Comparison of ENCODE assay signal across 9 mouse cellular contexts in genomic region chr4:131270192-131270591, GRCm38 (mm10).
DNase-seq lines count a peak whose midpoint lies in the region; ATAC-seq and TF ChIP-seq lines count a peak whose summit lies in the region.
"Had no signal": no experiment of that assay in that cellular context is flagged by ENCODE, and none has a peak within 500 bp of the region (broad histone marks: within the 10 kb centered on the region; RNA-seq: fewer than 3 reads in every experiment).

No protein-coding gene starts in this region.

- H3K36me3 ChIP-seq in testis, adult 2 months (ENCODE audit: control insufficient read depth, insufficient read depth, low read length): no peaks in the 10 kb centered on the region
- H3K36me3 ChIP-seq in hindbrain, embryonic 14.5 days (replicated peaks; ENCODE audit: control insufficient read depth, insufficient read depth): no peaks in the 10 kb centered on the region
- H3K36me3 ChIP-seq in midbrain, postnatal 0 days (ENCODE audit: insufficient read depth, low read length): no peaks in the 10 kb centered on the region
- H3K36me3 ChIP-seq: hindbrain, embryonic 15.5 days had no signal

- H3K4me2 ChIP-seq in hindbrain, embryonic 14.5 days (replicated peaks): no peak overlapping the region
- no peak overlapping the region for H3K4me2 ChIP-seq in midbrain, postnatal 0 days (ENCODE audit: low read depth, low read length, poor library complexity, severe bottlenecking)
- H3K4me2 ChIP-seq: hindbrain, embryonic 15.5 days had no signal

- TF ChIP-seq CTCF in testis, adult 2 months (IDR thresholded peaks at IDR 0.05; ENCODE audit: control insufficient read depth, insufficient read depth, insufficient replicate concordance, low read depth, low read length): peak; percentile 56; the same call in 1 of the 2 replicates
- TF ChIP-seq CTCF in midbrain, postnatal 0 days (IDR thresholded peaks at IDR 0.05): peak; percentile 73

- no peak overlapping the region for H3K4me3 ChIP-seq in testis, adult 2 months (ENCODE audit: control insufficient read depth, low read depth, low read length)
- no peak overlapping the region for H3K4me3 ChIP-seq in hindbrain, embryonic 14.5 days (replicated peaks; ENCODE audit: low read length)
- no peak overlapping the region for H3K4me3 ChIP-seq in midbrain, postnatal 0 days (ENCODE audit: low read depth, low read length)
- H3K4me3 ChIP-seq: hindbrain, embryonic 15.5 days had no signal

- 21% methylated on average over 7 of the region's 7 CpGs for WGBS in hindbrain, embryonic 14.5 days
- WGBS in midbrain, postnatal 0 days: 25% methylated on average over 7 of the region's 7 CpGs

- peak; percentile 59; the same call in 1 of the 2 replicates for ATAC-seq in hindbrain, embryonic 14.5 days (ENCODE audit: low FRiP score)
- ATAC-seq in midbrain, postnatal 0 days (ENCODE audit: low FRiP score): no peak

- no peaks in the 10 kb centered on the region for H3K9me3 ChIP-seq in hindbrain, embryonic 14.5 days (ENCODE audit: control insufficient read depth, low read length)
- H3K9me3 ChIP-seq in midbrain, postnatal 0 days (ENCODE audit: low read length): no peaks in the 10 kb centered on the region
- H3K9me3 ChIP-seq: hindbrain, embryonic 15.5 days had no signal

- peaks cover 9% of the 10 kb centered on the region for H3K4me1 ChIP-seq in testis, adult 2 months (ENCODE audit: control insufficient read depth, insufficient read depth, low read length)
- H3K4me1 ChIP-seq in hindbrain, embryonic 14.5 days (replicated peaks; ENCODE audit: control insufficient read depth, insufficient read depth, low read length): no peaks in the 10 kb centered on the region; the same call in 1 of the 2 replicates
- H3K4me1 ChIP-seq in midbrain, postnatal 0 days (ENCODE audit: insufficient read depth, low read length): no peaks in the 10 kb centered on the region

- no peak for TF ChIP-seq POLR2A in testis, adult 2 months (IDR thresholded peaks at IDR 0.05; ENCODE audit: control insufficient read depth, low read depth, low read length)

- no peak overlapping the region for H3K9ac ChIP-seq in hindbrain, embryonic 14.5 days
- no peak overlapping the region for H3K9ac ChIP-seq in midbrain, postnatal 0 days (replicated peaks; ENCODE audit: low read length, poor library complexity, severe bottlenecking)
- H3K9ac ChIP-seq: hindbrain, embryonic 15.5 days had no signal

- H3K27ac ChIP-seq in testis, adult 2 months (ENCODE audit: control insufficient read depth, insufficient read depth, low read depth, low read length): no peak overlapping the region
- no peak overlapping the region for H3K27ac ChIP-seq in hindbrain, embryonic 14.5 days
- H3K27ac ChIP-seq in midbrain, postnatal 0 days (ENCODE audit: low read depth, low read length): no peak overlapping the region
- H3K27ac ChIP-seq: hindbrain, embryonic 15.5 days had no signal

- peak; percentile 14 to 39 for DNase-seq in heart, postnatal 14 days
- no peak for DNase-seq in heart, adult 8-10 months (ENCODE audit: low spot score)
- DNase-seq in testis, postnatal 14 days (ENCODE audit: low spot score): no peak
- DNase-seq in hindbrain, embryonic 14.5 days (ENCODE audit: low spot score): peak; percentile 52
- DNase-seq in midbrain, postnatal 0 days (ENCODE audit: low spot score): peak; percentile 47
- DNase-seq in urinary bladder, adult 2 months (ENCODE audit: low spot score): no peak
- no peak for DNase-seq in spleen, postnatal 14 days (ENCODE audit: low spot score in 2 of 2)

- intact Hi-C loops in heart, postnatal 14 days (cut with DNase I): no loop called here

- no peaks in the 10 kb centered on the region for H3K27me3 ChIP-seq in testis, adult 2 months (ENCODE audit: control insufficient read depth, insufficient read depth, low read length)
- H3K27me3 ChIP-seq in hindbrain, embryonic 14.5 days (ENCODE audit: control insufficient read depth, insufficient read depth, low read length): no peaks in the 10 kb centered on the region
- H3K27me3 ChIP-seq in midbrain, postnatal 0 days (ENCODE audit: insufficient read depth, low read length): no peaks in the 10 kb centered on the region

Comparison
In these comparisons a context has a peak if more than half of its experiments do, and no peak if none do; other contexts are left out.
1. DNase-seq: peak in heart, postnatal 14 days (2 of 2), hindbrain, embryonic 14.5 days (single experiment) and midbrain, postnatal 0 days (single experiment); none in heart, adult 8-10 months (single experiment), testis, postnatal 14 days (single experiment), urinary bladder, adult 2 months (single experiment) and spleen, postnatal 14 days (0 of 2).